Mouse (Mus musculus): ENCODE results near the gene Rrp12. TPM values are rescaled to one million over a fixed set of nuclear protein-coding genes. Genes with fewer than 3 reads are reported as not detected.

Rrp12 gene
- polyA plus RNA-seq, 1 experiment from 2014 or later: 16.9 TPM

GRCm38 (mm10) chr19:41831718-41832391 is 64.1 kb downstream of the Rrp12 start:
- H3K9ac ChIP-seq (replicated peaks; ENCODE audit: low read length): peak overlapping the region; percentile 79; the same call in 1 of the 2 replicates
- H3K9me3 ChIP-seq (ENCODE audit: low read length): no peaks in the 10 kb centered on the region
- WGBS: 7% methylated on average over 14 of the region's 14 CpGs
- ATAC-seq (ENCODE audit: low FRiP score, low TSS enrichment): no peak
- no peak overlapping the region for H3K27ac ChIP-seq (ENCODE audit: low read length)
- H3K36me3 ChIP-seq (ENCODE audit: insufficient read depth, low read length): no peaks in the 10 kb centered on the region
- peak overlapping the region; percentile 98 for H3K4me2 ChIP-seq (replicated peaks; ENCODE audit: low read depth, low read length)
- peaks cover 29% of the 10 kb centered on the region for H3K27me3 ChIP-seq (ENCODE audit: insufficient read depth, low read length)
- peak overlapping the region; percentile 74 for H3K4me3 ChIP-seq (ENCODE audit: low read length)
- H3K4me1 ChIP-seq (ENCODE audit: insufficient read depth, low read length): peaks cover 24% of the 10 kb centered on the region

DNA sequence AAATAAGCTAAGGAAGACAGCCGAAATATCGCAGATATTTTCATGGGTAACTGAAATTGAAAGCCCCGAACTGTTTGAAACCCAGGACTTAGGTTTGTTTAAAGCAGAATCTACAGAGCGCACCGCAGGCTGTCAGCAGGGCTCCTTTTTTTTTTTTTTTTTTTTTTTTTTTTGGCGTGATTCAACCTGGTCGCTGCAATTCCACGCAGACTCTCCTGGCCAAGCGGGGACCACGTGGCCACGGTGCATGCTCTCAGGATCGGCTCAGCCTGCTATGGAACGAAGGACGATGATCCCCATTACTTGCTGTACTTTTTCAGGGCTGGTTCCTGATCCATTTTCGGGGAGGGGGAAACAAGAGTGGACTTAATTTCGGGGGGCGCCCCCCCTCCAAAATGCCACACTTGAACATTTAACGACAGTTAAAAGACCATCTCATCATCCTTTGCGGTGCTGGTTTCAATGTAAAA is 64.8 kb downstream of the Rrp12 start:
- Histone ChIP-seq H3K4me3 (ENCODE audit: low read length) (peak overlapping the region; percentile 74), H3K4me1 (ENCODE audit: insufficient read depth, low read length) (peaks cover 24% of the 10 kb centered on the region), H3K27me3 (ENCODE audit: insufficient read depth, low read length) (peaks cover 29% of the 10 kb centered on the region), H3K9ac (replicated peaks; ENCODE audit: low read length) (peak overlapping the region; percentile 79), H3K36me3 (ENCODE audit: insufficient read depth, low read length) (no peaks in the 10 kb centered on the region), H3K4me2 (replicated peaks; ENCODE audit: low read depth, low read length) (peak overlapping the region; percentile 98), H3K9me3 (ENCODE audit: low read length) (no peaks in the 10 kb centered on the region), H3K27ac (ENCODE audit: low read length) (no peak overlapping the region)
- no peak for ATAC-seq (ENCODE audit: low FRiP score, low TSS enrichment)
- 1% methylated on average over 19 of the region's 19 CpGs for WGBS

GRCm38 (mm10) chr19:41830106-41831031 is 65.6 kb downstream of the Rrp12 start:
- Histone ChIP-seq H3K36me3 (ENCODE audit: insufficient read depth, low read length) (no peaks in the 10 kb centered on the region), H3K27ac (ENCODE audit: low read length) (peak overlapping the region; percentile 94), H3K4me3 (ENCODE audit: low read length) (peak overlapping the region; percentile 74), H3K9ac (replicated peaks; ENCODE audit: low read length) (peak overlapping the region; percentile 79), H3K4me2 (replicated peaks; ENCODE audit: low read depth, low read length) (peak overlapping the region; percentile 98), H3K4me1 (ENCODE audit: insufficient read depth, low read length) (peaks cover 19% of the 10 kb centered on the region), H3K9me3 (ENCODE audit: low read length) (no peaks in the 10 kb centered on the region), H3K27me3 (ENCODE audit: insufficient read depth, low read length) (peaks cover 29% of the 10 kb centered on the region)
- peak; percentile 74 for ATAC-seq (ENCODE audit: low FRiP score, low TSS enrichment)
- under 1% methylated on average over 98 of the region's 112 CpGs for WGBS

- H3K4me1 ChIP-seq (ENCODE audit: insufficient read depth, low read length): peaks cover 19% of the 10 kb centered on the region
- H3K27ac ChIP-seq (ENCODE audit: low read length): peak within 1 kb of the TSS; percentile 94
- H3K9ac ChIP-seq (replicated peaks; ENCODE audit: low read length): peak within 1 kb of the TSS; percentile 79
- H3K27me3 ChIP-seq (ENCODE audit: insufficient read depth, low read length): peaks cover 26% of the 10 kb centered on the region
- H3K4me3 ChIP-seq (ENCODE audit: low read length): peak within 1 kb of the TSS; percentile 74
- WGBS: 2% methylated on average over 36 of the region's 39 CpGs
- H3K9me3 ChIP-seq (ENCODE audit: low read length): no peaks in the 10 kb centered on the region
- ATAC-seq (ENCODE audit: low FRiP score, low TSS enrichment): peak; percentile 92
- H3K4me2 ChIP-seq (replicated peaks; ENCODE audit: low read depth, low read length): peak within 1 kb of the TSS; percentile 98
- H3K36me3 ChIP-seq (ENCODE audit: insufficient read depth, low read length): no peaks in the 10 kb centered on the region
Measured at GRCm38 (mm10) chr19:41829381-41830105, 66.4 kb downstream of the Rrp12 start, which contains the start of gene Frat1. Gene Frat1 (plus strand): TSS chr19:41829970.

GRCm38 (mm10) chr19:41828941-41829340 is 67.0 kb downstream of the Rrp12 start:
- Histone ChIP-seq H3K27ac (ENCODE audit: low read length) (peak overlapping the region; percentile 50; the same call in 1 of the 2 replicates), H3K36me3 (ENCODE audit: insufficient read depth, low read length) (no peaks in the 10 kb centered on the region), H3K9ac (replicated peaks; ENCODE audit: low read length) (peak overlapping the region; percentile 53; the same call in 1 of the 2 replicates), H3K9me3 (ENCODE audit: low read length) (no peaks in the 10 kb centered on the region), H3K4me2 (replicated peaks; ENCODE audit: low read depth, low read length) (peak overlapping the region; percentile 98), H3K4me3 (ENCODE audit: low read length) (peak overlapping the region; percentile 74), H3K27me3 (ENCODE audit: insufficient read depth, low read length) (peaks cover 26% of the 10 kb centered on the region), H3K4me1 (ENCODE audit: insufficient read depth, low read length) (peaks cover 19% of the 10 kb centered on the region)
- ATAC-seq (ENCODE audit: low FRiP score, low TSS enrichment): no peak
- 65% methylated on average over 3 of the region's 3 CpGs for WGBS

- ATAC-seq (ENCODE audit: low FRiP score, low TSS enrichment): no peak
- Histone ChIP-seq H3K9me3 (ENCODE audit: low read length) (no peaks in the 10 kb centered on the region), H3K27ac (ENCODE audit: low read length) (no peak overlapping the region), H3K9ac (replicated peaks; ENCODE audit: low read length) (no peak overlapping the region), H3K4me2 (replicated peaks; ENCODE audit: low read depth, low read length) (no peak overlapping the region), H3K27me3 (ENCODE audit: insufficient read depth, low read length) (peaks cover 8% of the 10 kb centered on the region; the same call in 1 of the 2 replicates), H3K4me1 (ENCODE audit: insufficient read depth, low read length) (peaks cover 12% of the 10 kb centered on the region), H3K4me3 (ENCODE audit: low read length) (no peak overlapping the region), H3K36me3 (ENCODE audit: insufficient read depth, low read length) (no peaks in the 10 kb centered on the region)
- 72% methylated on average over 3 of the region's 3 CpGs for WGBS
Measured at GRCm38 (mm10) chr19:41826529-41826928, 69.4 kb downstream of the Rrp12 start.

- Histone ChIP-seq H3K9me3 (ENCODE audit: low read length) (no peaks in the 10 kb centered on the region), H3K27me3 (ENCODE audit: insufficient read depth, low read length) (no peaks in the 10 kb centered on the region), H3K9ac (replicated peaks; ENCODE audit: low read length) (no peak overlapping the region), H3K27ac (ENCODE audit: low read length) (no peak overlapping the region), H3K4me2 (replicated peaks; ENCODE audit: low read depth, low read length) (no peak overlapping the region), H3K36me3 (ENCODE audit: insufficient read depth, low read length) (no peaks in the 10 kb centered on the region), H3K4me1 (ENCODE audit: insufficient read depth, low read length) (peaks cover 6% of the 10 kb centered on the region; the same call in 1 of the 2 replicates), H3K4me3 (ENCODE audit: low read length) (no peak overlapping the region)
- 83% methylated on average over 5 of the region's 5 CpGs for WGBS
- no peak for ATAC-seq (ENCODE audit: low FRiP score, low TSS enrichment)
Measured at GRCm38 (mm10) chr19:41824950-41825349, 71.0 kb downstream of the Rrp12 start.

DNA sequence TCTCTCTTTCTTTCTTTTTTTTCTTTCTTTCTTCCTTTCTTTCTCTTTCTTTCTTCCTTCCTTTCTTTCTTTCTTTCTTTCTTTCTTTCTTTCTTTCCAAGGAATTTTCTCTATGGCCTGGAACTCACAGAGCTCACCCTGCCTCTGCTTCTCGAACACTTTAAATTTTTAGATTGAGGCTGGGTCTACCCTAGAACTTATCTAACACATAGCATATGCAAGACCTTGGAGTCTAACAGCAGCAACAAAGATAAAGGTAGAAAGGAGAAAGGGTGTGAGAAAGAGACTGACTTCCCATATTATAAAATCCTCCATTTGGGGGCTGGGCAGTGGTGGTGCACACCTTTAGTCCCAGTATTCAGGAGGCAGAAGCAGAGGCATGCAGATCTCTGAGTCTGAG is 73.4 kb downstream of the Rrp12 start:
- Histone ChIP-seq H3K27ac (ENCODE audit: low read length) (no peak overlapping the region), H3K9ac (replicated peaks; ENCODE audit: low read length) (no peak overlapping the region), H3K27me3 (ENCODE audit: insufficient read depth, low read length) (no peaks in the 10 kb centered on the region), H3K4me2 (replicated peaks; ENCODE audit: low read depth, low read length) (no peak overlapping the region), H3K4me3 (ENCODE audit: low read length) (no peak overlapping the region), H3K4me1 (ENCODE audit: insufficient read depth, low read length) (no peaks in the 10 kb centered on the region), H3K9me3 (ENCODE audit: low read length) (no peaks in the 10 kb centered on the region), H3K36me3 (ENCODE audit: insufficient read depth, low read length) (no peaks in the 10 kb centered on the region)
- WGBS: 88% methylated on average over 1 of the region's 1 CpGs
- no peak for ATAC-seq (ENCODE audit: low FRiP score, low TSS enrichment)

GRCm38 (mm10) chr19:41821436-41821835 is 74.5 kb downstream of the Rrp12 start:
- Histone ChIP-seq H3K27ac (ENCODE audit: low read length) (no peak overlapping the region), H3K27me3 (ENCODE audit: insufficient read depth, low read length) (no peaks in the 10 kb centered on the region), H3K4me2 (replicated peaks; ENCODE audit: low read depth, low read length) (no peak overlapping the region), H3K36me3 (ENCODE audit: insufficient read depth, low read length) (no peaks in the 10 kb centered on the region), H3K9me3 (ENCODE audit: low read length) (no peaks in the 10 kb centered on the region), H3K4me3 (ENCODE audit: low read length) (no peak overlapping the region), H3K4me1 (ENCODE audit: insufficient read depth, low read length) (peaks cover 7% of the 10 kb centered on the region; the same call in 1 of the 2 replicates), H3K9ac (replicated peaks; ENCODE audit: low read length) (no peak overlapping the region)
- no peak for ATAC-seq (ENCODE audit: low FRiP score, low TSS enrichment)
- 13% methylated on average over 5 of the region's 5 CpGs for WGBS

All from kidney, embryonic 16.5 days (tissue).